Mouse (Mus musculus) testis, adult 2 months (tissue): ENCODE measurements around the gene Dna2.
"Not testable (repeated sequence)": the region's sequence is repeated elsewhere in the genome, so short reads cannot be mapped to it uniquely, and the experiment has no call there.

Experiments
- CTCF ChIP-seq: fragments of 200-500 bp; IDR thresholded peaks from 2 replicates; pipeline ENCODE4 v1.5.1; 2012; ENCODE audit warnings: low read depth, mild to moderate bottlenecking, inconsistent platforms, low read length, moderate library complexity; ENCODE audit not compliant: control insufficient read depth, insufficient read depth, insufficient replicate concordance
- POLR2A ChIP-seq: fragments of 200-500 bp; IDR thresholded peaks from 2 replicates; pipeline ENCODE4 v1.6.1; 2012; ENCODE audit warnings: low read depth, mild to moderate bottlenecking, inconsistent platforms, low read length, moderate library complexity; ENCODE audit not compliant: control insufficient read depth

GRCm38 (mm10) chr10:62908896-62909295, 37.9 kb upstream of the Dna2 start, which contains the start of gene Tet1:
- not testable (repeated sequence) for TF ChIP-seq CTCF, POLR2A
